Mouse (Mus musculus) MEL (cell line): ENCODE data around the gene Afm. TPM values are rescaled to one million over a fixed set of nuclear protein-coding genes. Genes with fewer than 3 reads are reported as not detected.

Experiments
- DNase-seq: peaks from one replicate; pipeline ENCODE4 v3.0.0; 2011; ENCODE audit warnings: low read depth, low spot score
- H3K27ac ChIP-seq: 2 replicates; pipeline ENCODE4 v1.5.1; 2012; ENCODE audit warnings: low read depth, mild to moderate bottlenecking, control low read depth, low read length, moderate library complexity; ENCODE audit not compliant: control insufficient read depth
- H3K27me3 ChIP-seq, 2 experiments: fragments of 150-350 bp in 1 of 2; sonication (generic) in 1 of 2; 2 replicates each; pipeline ENCODE4 v1.6.1; 2012; ENCODE audit warnings: low read length in 2 of 2, mild to moderate bottlenecking in 2 of 2, improper control_type of control experiment in 1 of 2, moderate library complexity in 1 of 2; ENCODE audit not compliant: insufficient read depth in 2 of 2, control insufficient read depth in 1 of 2
- H3K36me3 ChIP-seq, 2 experiments: 2 replicates each; pipeline ENCODE4 v1.6.1; 2012 to 2014; ENCODE audit warnings: low read length in 2 of 2, improper control_type of control experiment in 1 of 2, inconsistent platforms in 1 of 2, mild to moderate bottlenecking in 1 of 2; ENCODE audit not compliant: insufficient read depth in 2 of 2, control insufficient read depth in 1 of 2
- H3K4me1 ChIP-seq, 2 experiments: fragments of 150-350 bp in 1 of 2; sonication (generic) in 1 of 2; 2 replicates each; pipeline ENCODE4 v1.6.1; 2012; ENCODE audit warnings: low read length in 2 of 2, improper control_type of control experiment in 1 of 2, mild to moderate bottlenecking in 1 of 2; ENCODE audit not compliant: insufficient read depth in 2 of 2, control insufficient read depth in 1 of 2
- H3K4me3 ChIP-seq, 2 experiments: fragments of 150-350 bp in 1 of 2; sonication (generic) in 1 of 2; 2 replicates each; pipeline ENCODE4 v1.5.1; 2012; ENCODE audit warnings: low read depth in 2 of 2, low read length in 2 of 2, mild to moderate bottlenecking in 2 of 2, moderate library complexity in 2 of 2, control low read depth in 1 of 2, improper control_type of control experiment in 1 of 2; ENCODE audit not compliant: control insufficient read depth in 1 of 2, insufficient read depth in 1 of 2
- H3K79me2 ChIP-seq: 2 replicates; pipeline ENCODE4 v1.6.1; 2012; ENCODE audit warnings: mild to moderate bottlenecking, low read length, moderate library complexity; ENCODE audit not compliant: control insufficient read depth, poor library complexity, insufficient read depth
- H3K9ac ChIP-seq: 2 replicates; pipeline ENCODE4 v1.6.1; 2012; ENCODE audit warnings: low read depth, mild to moderate bottlenecking, control low read depth, low read length, moderate library complexity; ENCODE audit not compliant: control insufficient read depth, poor library complexity, severe bottlenecking
- H3K9me3 ChIP-seq: fragments of 150-350 bp; sonication (generic); replicated peaks from 2 replicates; pipeline ENCODE4 v1.6.1; 2012; ENCODE audit warnings: mild to moderate bottlenecking, low read length, improper control_type of control experiment, moderate library complexity; ENCODE audit not compliant: insufficient read depth
- CTCF ChIP-seq, 3 experiments: IDR thresholded peaks in 2 of 3; conservative IDR thresholded peaks in 1 of 3; 2 replicates each; pipeline ENCODE4 v1.5.1; 2011 to 2012; ENCODE audit warnings: low read length in 3 of 3, low read depth in 2 of 3, mild to moderate bottlenecking in 2 of 3, improper control_type of control experiment in 1 of 3, inconsistent platforms in 1 of 3, mixed read lengths in 1 of 3, moderate library complexity in 1 of 3; ENCODE audit not compliant: control insufficient read depth in 1 of 3, insufficient read depth in 1 of 3, poor library complexity in 1 of 3, severe bottlenecking in 1 of 3
- E2F4 ChIP-seq: IDR thresholded peaks from 2 replicates; pipeline ENCODE4 v1.6.1; 2011; ENCODE audit warnings: low read depth, low read length, improper control_type of control experiment, borderline replicate concordance
- ELF1 ChIP-seq: IDR thresholded peaks from 2 replicates; pipeline ENCODE4 v1.6.1; 2014; ENCODE audit warnings: low read depth, mild to moderate bottlenecking, inconsistent platforms, low read length, improper control_type of control experiment, moderate library complexity
- EP300 ChIP-seq, 2 experiments: IDR thresholded peaks; 2 replicates each; pipeline ENCODE4 v1.6.1; 2011; ENCODE audit warnings: improper control_type of control experiment in 2 of 2, low read length in 2 of 2, low read depth in 1 of 2, mild to moderate bottlenecking in 1 of 2
- ETS1 ChIP-seq: IDR thresholded peaks from 2 replicates; pipeline ENCODE4 v1.6.1; 2012; ENCODE audit warnings: low read depth, mild to moderate bottlenecking, inconsistent platforms, low read length, improper control_type of control experiment, moderate library complexity
- GABPA ChIP-seq: IDR thresholded peaks from 2 replicates; pipeline ENCODE4 v1.6.1; 2012; ENCODE audit warnings: low read depth, mild to moderate bottlenecking, inconsistent platforms, low read length, improper control_type of control experiment, moderate library complexity
- GATA1 ChIP-seq: IDR thresholded peaks from 2 replicates; pipeline ENCODE4 v1.6.1; 2011; ENCODE audit warnings: low read depth, low read length, improper control_type of control experiment
- KAT2A ChIP-seq: conservative IDR thresholded peaks from 2 replicates; pipeline ENCODE4 v1.6.1; 2012; ENCODE audit warnings: low read depth, low read length, improper control_type of control experiment, inconsistent platforms
- MAX ChIP-seq: IDR thresholded peaks from 2 replicates; pipeline ENCODE4 v1.6.1; 2011; ENCODE audit warnings: low read length, improper control_type of control experiment
- MAZ ChIP-seq: IDR thresholded peaks from 2 replicates; pipeline ENCODE4 v1.6.1; 2012; ENCODE audit warnings: low read depth, mild to moderate bottlenecking, inconsistent platforms, low read length, improper control_type of control experiment
- MYB ChIP-seq: IDR thresholded peaks from 2 replicates; pipeline ENCODE4 v1.6.1; 2011; ENCODE audit warnings: mild to moderate bottlenecking, low read depth, low read length, improper control_type of control experiment
- MYC ChIP-seq: IDR thresholded peaks from 2 replicates; pipeline ENCODE4 v1.6.1; 2011; ENCODE audit warnings: low read depth, mild to moderate bottlenecking, low read length, improper control_type of control experiment, moderate library complexity
- POLR2AphosphoS2 ChIP-seq: IDR thresholded peaks from 2 replicates; pipeline ENCODE4 v1.6.1; 2011; ENCODE audit warnings: low read length, improper control_type of control experiment
- POLR2AphosphoS5 ChIP-seq: IDR thresholded peaks from 2 replicates; pipeline ENCODE4 v1.6.1; 2012; ENCODE audit warnings: low read depth, borderline replicate concordance, mild to moderate bottlenecking, inconsistent platforms, low read length, moderate library complexity, mixed read lengths
- TCF12 ChIP-seq: IDR thresholded peaks from 2 replicates; pipeline ENCODE4 v1.6.1; 2014; ENCODE audit warnings: low read depth, mild to moderate bottlenecking, inconsistent platforms, low read length, improper control_type of control experiment, moderate library complexity
- UBTF ChIP-seq: IDR thresholded peaks from 2 replicates; pipeline ENCODE4 v1.6.1; 2012; ENCODE audit warnings: low read depth, mild to moderate bottlenecking, inconsistent platforms, low read length, improper control_type of control experiment, moderate library complexity, borderline replicate concordance; ENCODE audit not compliant: insufficient read depth
- USF1 ChIP-seq: IDR thresholded peaks from 2 replicates; pipeline ENCODE4 v1.6.1; 2014; ENCODE audit warnings: low read depth, mild to moderate bottlenecking, inconsistent platforms, low read length, improper control_type of control experiment, moderate library complexity
- ZC3H11A ChIP-seq: IDR thresholded peaks from 2 replicates; pipeline ENCODE4 v1.6.1; 2012; ENCODE audit warnings: low read depth, mild to moderate bottlenecking, inconsistent platforms, low read length, improper control_type of control experiment
- ZKSCAN1 ChIP-seq: IDR thresholded peaks from 2 replicates; pipeline ENCODE4 v1.6.1; 2012; ENCODE audit warnings: low read depth, mild to moderate bottlenecking, inconsistent platforms, low read length, improper control_type of control experiment, moderate library complexity
- ZNF384 ChIP-seq: IDR thresholded peaks from 2 replicates; pipeline ENCODE4 v1.6.1; 2012; ENCODE audit warnings: low read depth, mild to moderate bottlenecking, inconsistent platforms, low read length, improper control_type of control experiment
- polyA plus RNA-seq, 2 experiments: library from polyadenylated mRNA; stranded (reverse) in 1 of 2; unstranded in 1 of 2; fragments of >175 nt in 1 of 2; fragments of >200 nt in 1 of 2; gene quantifications; 2 replicates each; pipeline versions ENCODE4 v1.2.1 to v1.2.4; 2012; ENCODE audit warnings: low replicate concordance in 2 of 2, low read depth in 1 of 2; ENCODE audit not compliant: insufficient read length in 2 of 2, insufficient read depth in 1 of 2, missing spikeins in 1 of 2
- total RNA-seq: library from RNA; depleted of rRNA; stranded (reverse); fragments of 300-350 nt; gene quantifications from 2 replicates; pipeline ENCODE4 v1.2.3, GENCODE M21; 2012

Afm gene
- total and polyA plus RNA-seq, 3 experiments, result not detected

GRCm38 (mm10) chr5:90590676-90591075 lies 71.9 kb downstream of the Afm start:
- peaks cover 0 to 24% of the 10 kb centered on the region in 2 experiments; a peak in 2 of 4 replicates for H3K36me3 ChIP-seq
- H3K9ac ChIP-seq, result no peak overlapping the region
- H3K9me3 ChIP-seq, result no peaks in the 10 kb centered on the region
- no peak overlapping the region for H3K27ac ChIP-seq
- H3K4me3 ChIP-seq, result no peak overlapping the region
- peaks cover 5 to 30% of the 10 kb centered on the region in 2 experiments for H3K4me1 ChIP-seq
- no peaks in the 10 kb centered on the region for H3K27me3 ChIP-seq
- TF ChIP-seq TCF12, result no peak
- no peak for TF ChIP-seq MAX
- no peak for TF ChIP-seq POLR2AphosphoS2
- no peak for TF ChIP-seq UBTF
- no peak for TF ChIP-seq CTCF (IDR thresholded peaks at IDR 0.05 in 2 of 3, conservative IDR thresholded peaks at IDR 0.05 in 1 of 3; ENCODE audit: control insufficient read depth in 1 of 3, insufficient read depth in 1 of 3, low read depth in 2 of 3, low read length in 3 of 3, poor library complexity in 1 of 3, severe bottlenecking in 1 of 3)
- TF ChIP-seq MYB, result no peak
- no peak for TF ChIP-seq USF1
- TF ChIP-seq E2F4, result no peak
- no peak for TF ChIP-seq GABPA
- TF ChIP-seq ETS1, result no peak
- TF ChIP-seq KAT2A, result no peak
- no peak for TF ChIP-seq MYC
- TF ChIP-seq EP300 (IDR thresholded peaks at IDR 0.05; ENCODE audit: low read depth in 1 of 2, low read length in 2 of 2), result no peak
- no peak for TF ChIP-seq ZKSCAN1
- TF ChIP-seq ELF1, result no peak
- no peak for TF ChIP-seq ZNF384
- no peak for TF ChIP-seq POLR2AphosphoS5
- no peak for TF ChIP-seq ZC3H11A
- no peak for TF ChIP-seq MAZ
- H3K79me2 ChIP-seq, result peaks cover 6% of the 10 kb centered on the region; the same call in 1 of the 2 replicates
- DNase-seq, result no peak

DNA sequence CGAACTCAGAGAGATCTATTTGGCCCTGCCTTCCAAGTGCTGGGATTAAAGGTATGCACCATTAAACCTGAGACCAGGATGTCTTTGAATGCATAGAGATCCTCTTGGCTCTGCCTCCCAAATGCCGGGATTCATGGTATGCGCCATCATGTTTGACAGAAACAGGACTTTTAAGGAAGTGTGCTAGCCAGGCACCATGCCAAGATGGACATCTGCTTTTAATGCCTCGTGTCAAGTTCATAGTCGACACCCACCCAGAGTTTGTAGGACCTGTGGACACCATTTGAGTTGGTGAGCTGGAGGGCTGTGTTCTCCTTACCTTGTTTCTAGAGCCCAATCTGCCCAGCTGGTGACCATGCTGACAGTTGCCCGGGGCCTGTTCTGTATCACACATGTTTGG lies 73.2 kb downstream of the Afm start:
- H3K4me1 ChIP-seq, result peaks cover 13 to 35% of the 10 kb centered on the region in 2 experiments
- H3K9me3 ChIP-seq, result no peaks in the 10 kb centered on the region

More for the DNA sequence above, 73.2 kb downstream of the Afm start:
- peaks cover 6% of the 10 kb centered on the region; the same call in 1 of the 2 replicates for H3K79me2 ChIP-seq
- no peak overlapping the region for H3K27ac ChIP-seq
- peak; percentile 58 for DNase-seq
- H3K9ac ChIP-seq, result no peak overlapping the region
- TF ChIP-seq POLR2AphosphoS2 (no peak), GATA1 (no peak), MAX (0 out of 2 replicates have a peak, but pooled peaks have one; percentile 30)
- H3K36me3 ChIP-seq, result peaks cover 0 to 35% of the 10 kb centered on the region in 2 experiments; a peak in 2 of 4 replicates
- no peak overlapping the region for H3K4me3 ChIP-seq
- no peaks in the 10 kb centered on the region for H3K27me3 ChIP-seq
